Comparison of ENCODE assay signal across 15 mouse cellular contexts in the genomic region with DNA sequence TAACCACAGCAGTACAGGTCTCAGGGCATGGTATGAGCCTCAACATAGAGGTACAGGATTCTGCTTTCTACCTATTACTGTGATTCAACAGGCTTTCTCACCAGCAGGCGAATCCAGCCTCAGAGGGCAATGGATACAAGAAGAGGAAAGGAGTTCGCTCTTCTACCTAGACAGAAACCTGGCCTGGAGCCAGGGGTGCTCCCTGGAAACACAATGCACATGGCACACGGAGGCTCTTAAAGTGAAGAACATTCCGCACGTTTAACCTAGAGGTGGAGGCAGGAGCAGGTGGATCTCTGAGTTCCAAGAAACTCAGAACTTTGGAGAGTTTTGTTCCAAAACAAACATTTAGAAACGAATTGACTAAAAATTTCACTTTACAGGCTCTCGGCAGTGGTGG. TPM values are rescaled to one million over a fixed set of nuclear protein-coding genes. Genes with fewer than 3 reads are reported as not detected.
DNase-seq lines count a peak whose midpoint lies in the region; ATAC-seq lines count a peak whose summit lies in the region.
"Had no signal": no experiment of that assay in that cellular context is flagged by ENCODE, and none has a peak within 500 bp of the region (broad histone marks: within the 10 kb centered on the region; RNA-seq: fewer than 3 reads in every experiment).

No protein-coding gene starts in this region.

- peaks cover 30% of the 10 kb centered on the region; the same call in 1 of the 2 replicates for H3K36me3 ChIP-seq in kidney, embryonic 16.5 days (ENCODE audit: insufficient read depth, low read length)

- H3K4me3 ChIP-seq in kidney, embryonic 16.5 days (ENCODE audit: low read length), result no peak overlapping the region
- H3K4me3 ChIP-seq: embryonic facial prominence, embryonic 15.5 days; left cerebral cortex, adult 2 months; limb, embryonic 13.5 days had no signal

- no peak overlapping the region for H3K27ac ChIP-seq in kidney, embryonic 16.5 days (ENCODE audit: low read length)
- H3K27ac ChIP-seq: embryonic facial prominence, embryonic 15.5 days; left cerebral cortex, adult 2 months; limb, embryonic 13.5 days had no signal

- no peaks in the 10 kb centered on the region for H3K4me1 ChIP-seq in kidney, embryonic 16.5 days (ENCODE audit: insufficient read depth, low read length)

- ATAC-seq in kidney, embryonic 16.5 days (ENCODE audit: low FRiP score, low TSS enrichment), result no peak
- ATAC-seq in inflammation-experienced regulatory T-cells, adult 6 months, result no peak
- ATAC-seq: forebrain, embryonic 14.5 days; hindbrain, embryonic 16.5 days had no signal

- H3K9ac ChIP-seq in kidney, embryonic 16.5 days (replicated peaks; ENCODE audit: low read length), result no peak overlapping the region
- H3K9ac ChIP-seq: embryonic facial prominence, embryonic 15.5 days; limb, embryonic 13.5 days had no signal

- peak; percentile 26 to 56 for DNase-seq in cerebellum, postnatal 25 days
- DNase-seq in cerebellum, adult 9-11 months, result no peak
- DNase-seq in kidney, adult 18-20 months, result peak; percentile 46
- peak; percentile 60 for DNase-seq in kidney, postnatal 14 days
- peak; percentile 26 for DNase-seq in lung, postnatal 10 days
- no peak for DNase-seq in right cerebral cortex, adult 2 months (ENCODE audit: low spot score in 2 of 2)
- DNase-seq: adrenal gland, adult 2 months; retina, postnatal 1 day had no signal

- H3K27me3 ChIP-seq in kidney, embryonic 16.5 days (ENCODE audit: insufficient read depth, low read length), result no peaks in the 10 kb centered on the region
- H3K27me3 ChIP-seq: embryonic facial prominence, embryonic 15.5 days; limb, embryonic 13.5 days had no signal

- 58% methylated on average over 7 of the region's 7 CpGs for WGBS in kidney, embryonic 16.5 days

- no peaks in the 10 kb centered on the region for H3K9me3 ChIP-seq in kidney, embryonic 16.5 days (ENCODE audit: low read length)
- H3K9me3 ChIP-seq: embryonic facial prominence, embryonic 15.5 days; limb, embryonic 13.5 days had no signal

- no peak overlapping the region for H3K4me2 ChIP-seq in kidney, embryonic 16.5 days (replicated peaks; ENCODE audit: low read depth, low read length)
- H3K4me2 ChIP-seq: embryonic facial prominence, embryonic 15.5 days; limb, embryonic 13.5 days had no signal

RNA-seq across cellular contexts. Expression of a gene that starts 58.6 kb away (rescaled TPM):
- 92.2 and 95.6 TPM in 2 replicates for polyA plus RNA-seq in kidney, embryonic 16.5 days (2015; fragmentation: Nextera tagmentation; extraction: Ambion mirVana)
- polyA plus RNA-seq in inflammation-experienced regulatory T-cells, adult 6 months (2017; shearing (Covaris generic)), result 10 to 100 TPM; 29.8 to 58.3 (median 53.4) TPM

Comparison
In these comparisons a context has a peak if more than half of its experiments do, and no peak if none do; other contexts are left out.
1. DNase-seq: peak in cerebellum, postnatal 25 days (2 of 2), kidney, adult 18-20 months (single experiment), kidney, postnatal 14 days (single experiment) and lung, postnatal 10 days (single experiment); none in cerebellum, adult 9-11 months (single experiment) and right cerebral cortex, adult 2 months (0 of 2).